Mouse (Mus musculus) layer of hippocampus, adult 18-20 months (tissue): ENCODE data around the gene Khsrp. TPM values are rescaled to one million over a fixed set of nuclear protein-coding genes. Genes with fewer than 3 reads are reported as not detected.
"Not testable (repeated sequence)": the region's sequence is repeated elsewhere in the genome, so short reads cannot be mapped to it uniquely, and the experiment has no call there.

ENCODE experiments used
- DNase-seq, 2 experiments: peaks; one replicate each; pipeline ENCODE4 v3.0.0; 2022; ENCODE audit warnings: low spot score in 2 of 2
- long read RNA-seq: library from polyadenylated mRNA; stranded (forward); transcript quantifications from one replicate; pipeline ENCODE4 v2.0.0, GENCODE M21; 2021
- total RNA-seq, 2 experiments: library from RNA; stranded (reverse); gene quantifications; 2 replicates each; pipeline ENCODE4 v1.2.3; 2021

Khsrp gene
- total RNA-seq = 100 to 1,000 TPM; 114 to 117 TPM
- long read RNA-seq, transcript Khsrp-201 (18 exons, 3,978 nt) = major isoform, 45 of 73 reads
- long read RNA-seq, partial matches to known transcripts = 13 of 73 reads
- long read RNA-seq, other reads (novel, unspliced or antisense) = 15 of 73 reads

- no peak for DNase-seq
Measured at GRCm38 (mm10) chr17:57030931-57031660, at the start of gene Khsrp. Gene Khsrp (minus strand): TSS chr17:57031522.

- DNase-seq = no peak
Measured at GRCm38 (mm10) chr17:57079919-57080318, 48.6 kb upstream of the Khsrp start.

GRCm38 (mm10) chr17:57078336-57078735, 47.0 kb upstream of the Khsrp start, which contains the start of gene Dennd1c:
Gene Dennd1c (minus strand): TSS chr17:57078514.
- DNase-seq = no peak

GRCm38 (mm10) chr17:57076916-57077315, 45.6 kb upstream of the Khsrp start:
- no peak for DNase-seq

GRCm38 (mm10) chr17:57070699-57071098, 39.4 kb upstream of the Khsrp start:
- DNase-seq = no peak

GRCm38 (mm10) chr17:57070272-57070671, 39.0 kb upstream of the Khsrp start:
- DNase-seq = no peak

GRCm38 (mm10) chr17:57066908-57067307, 35.6 kb upstream of the Khsrp start:
- no peak for DNase-seq

- DNase-seq = no peak
Measured at GRCm38 (mm10) chr17:57063031-57063430, 31.7 kb upstream of the Khsrp start.

- DNase-seq = no peak
Measured at GRCm38 (mm10) chr17:57062548-57062947, 31.2 kb upstream of the Khsrp start.

GRCm38 (mm10) chr17:57062011-57062521, 30.7 kb upstream of the Khsrp start:
- no peak for DNase-seq

GRCm38 (mm10) chr17:57061069-57061468, 29.7 kb upstream of the Khsrp start:
- DNase-seq = no peak

GRCm38 (mm10) chr17:57060231-57060801, 29.0 kb upstream of the Khsrp start:
- DNase-seq = peak; percentile 96 to 98

- peak; percentile 75 to 83 for DNase-seq
Measured at GRCm38 (mm10) chr17:57059486-57059977, 28.2 kb upstream of the Khsrp start, which contains the start of gene Slc25a23. Gene Slc25a23 (minus strand): TSS chr17:57059863.

- DNase-seq = peak in 1 of 2 experiments; percentile 17
Measured at GRCm38 (mm10) chr17:57058891-57059485, 27.7 kb upstream of the Khsrp start, which contains the start of gene Crb3. Gene Crb3 (plus strand): TSS chr17:57059105.

- no peak for DNase-seq
Measured at GRCm38 (mm10) chr17:57056246-57056645, 24.9 kb upstream of the Khsrp start.

GRCm38 (mm10) chr17:57051679-57052078, 20.4 kb upstream of the Khsrp start:
- DNase-seq = not testable (repeated sequence)

GRCm38 (mm10) chr17:57048816-57049215, 17.5 kb upstream of the Khsrp start:
- no peak for DNase-seq

GRCm38 (mm10) chr17:57047406-57047805, 16.1 kb upstream of the Khsrp start:
- no peak for DNase-seq

- no peak for DNase-seq
Measured at GRCm38 (mm10) chr17:57041554-57041953, 10.2 kb upstream of the Khsrp start, which contains the start of gene Slc25a41. Gene Slc25a41 (minus strand): TSS chr17:57041654.

- DNase-seq = no peak
Measured at GRCm38 (mm10) chr17:57038978-57039377, 7.7 kb upstream of the Khsrp start.

- no peak for DNase-seq
Measured at GRCm38 (mm10) chr17:57032854-57033253, 1.5 kb upstream of the Khsrp start.
